Mouse (Mus musculus): ENCODE results near the gene Mgam.
"Not testable (repeated sequence)": the region's sequence is repeated elsewhere in the genome, so short reads cannot be mapped to it uniquely, and the experiment has no call there.

The Mgam gene

GRCm38 (mm10) chr6:40628406-40629000 is at the start of gene Mgam:
Mgam (plus strand) TSS chr6:40628831.
- DNase-seq (ENCODE audit: low read depth, low spot score), result no peak

- DNase-seq (ENCODE audit: low read depth, low spot score), result no peak
These were observed 44.3 kb upstream of the Mgam start for GRCm38 (mm10) chr6:40584336-40584735.

- DNase-seq (ENCODE audit: low read depth, low spot score), result no peak
These were observed 43.0 kb upstream of the Mgam start, which contains the start of gene Clec5a for GRCm38 (mm10) chr6:40585645-40586044. Clec5a (minus strand) TSS chr6:40585821.

- DNase-seq (ENCODE audit: low read depth, low spot score), result no peak
These were observed 40.3 kb upstream of the Mgam start for GRCm38 (mm10) chr6:40588346-40588745.

- no peak for DNase-seq (ENCODE audit: low read depth, low spot score)
These were observed 33.7 kb upstream of the Mgam start for GRCm38 (mm10) chr6:40594804-40595550.

GRCm38 (mm10) chr6:40598546-40598945 is 30.1 kb upstream of the Mgam start:
- not testable (repeated sequence) for DNase-seq (ENCODE audit: low read depth, low spot score)

GRCm38 (mm10) chr6:40607431-40607830 is 21.2 kb upstream of the Mgam start:
- no peak for DNase-seq (ENCODE audit: low read depth, low spot score)

- DNase-seq (ENCODE audit: low read depth, low spot score), result no peak
These were observed 18.4 kb upstream of the Mgam start for GRCm38 (mm10) chr6:40610244-40610643.

- DNase-seq (ENCODE audit: low read depth, low spot score), result no peak
These were observed 15.3 kb upstream of the Mgam start, which contains the start of gene Tas2r138 for GRCm38 (mm10) chr6:40613260-40613852. Tas2r138 (minus strand) TSS chr6:40613310.

- DNase-seq (ENCODE audit: low read depth, low spot score), result peak; percentile 51
These were observed 10.7 kb upstream of the Mgam start for GRCm38 (mm10) chr6:40617965-40618364.

- no peak for DNase-seq (ENCODE audit: low read depth, low spot score)
These were observed 2.5 kb upstream of the Mgam start for GRCm38 (mm10) chr6:40626111-40626510.

GRCm38 (mm10) chr6:40634640-40635071 is 6.0 kb downstream of the Mgam start:
- no peak for DNase-seq (ENCODE audit: low read depth, low spot score)

- no peak for DNase-seq (ENCODE audit: low read depth, low spot score)
These were observed 6.9 kb downstream of the Mgam start for GRCm38 (mm10) chr6:40635559-40635958.

- DNase-seq (ENCODE audit: low read depth, low spot score), result no peak
These were observed 9.1 kb downstream of the Mgam start for GRCm38 (mm10) chr6:40637755-40638154.

GRCm38 (mm10) chr6:40640710-40641538 is 12.3 kb downstream of the Mgam start:
- DNase-seq (ENCODE audit: low read depth, low spot score), result no peak

- no peak for DNase-seq (ENCODE audit: low read depth, low spot score)
These were observed 17.1 kb downstream of the Mgam start for GRCm38 (mm10) chr6:40645701-40646100.

- no peak for DNase-seq (ENCODE audit: low read depth, low spot score)
These were observed 22.3 kb downstream of the Mgam start for GRCm38 (mm10) chr6:40650953-40651352.

- DNase-seq (ENCODE audit: low read depth, low spot score), result no peak
These were observed 32.3 kb downstream of the Mgam start for GRCm38 (mm10) chr6:40660930-40661329.

- DNase-seq (ENCODE audit: low read depth, low spot score), result peak; percentile 66
These were observed 60.5 kb downstream of the Mgam start for GRCm38 (mm10) chr6:40689180-40689579.

- not testable (repeated sequence) for DNase-seq (ENCODE audit: low read depth, low spot score)
These were observed 63.4 kb downstream of the Mgam start for GRCm38 (mm10) chr6:40692007-40692406.

GRCm38 (mm10) chr6:40713494-40713893 is 84.9 kb downstream of the Mgam start:
- DNase-seq (ENCODE audit: low read depth, low spot score), result not testable (repeated sequence)

GRCm38 (mm10) chr6:40715705-40716104 is 87.1 kb downstream of the Mgam start:
- no peak for DNase-seq (ENCODE audit: low read depth, low spot score)

Measured in CD4-positive, CD25-positive, alpha-beta regulatory T cell, adult 2 months (primary cell).